Mouse (Mus musculus) kidney, embryonic 16.5 days (tissue): ENCODE data around the gene Unc13b. TPM values are rescaled to one million over a fixed set of nuclear protein-coding genes. Genes with fewer than 3 reads are reported as not detected.

Experiments
- ATAC-seq: fragments of 200-750 bp; cut with Nextera tagmentation; 2 replicates; pipeline ENCODE4 v1.8.0; 2017; ENCODE audit warnings: moderate TSS enrichment; ENCODE audit not compliant: low FRiP score, low TSS enrichment
- H3K27ac ChIP-seq: fragments of 300-500 bp; sonication (generic); 2 replicates; pipeline ENCODE4 v1.5.1; 2014; ENCODE audit warnings: low read length
- H3K27me3 ChIP-seq: fragments of 300-500 bp; sonication (generic); 2 replicates; pipeline ENCODE4 v1.6.1; 2014; ENCODE audit warnings: low read length, control low read depth, mixed read lengths; ENCODE audit not compliant: insufficient read depth
- H3K36me3 ChIP-seq: fragments of 300-500 bp; sonication (generic); 2 replicates; pipeline ENCODE4 v1.6.1; 2014; ENCODE audit warnings: low read length, control low read depth, mixed read lengths; ENCODE audit not compliant: insufficient read depth
- H3K4me1 ChIP-seq: fragments of 300-500 bp; sonication (generic); 2 replicates; pipeline ENCODE4 v1.6.1; 2014; ENCODE audit warnings: low read length, control low read depth, mixed read lengths; ENCODE audit not compliant: insufficient read depth
- H3K4me2 ChIP-seq: fragments of 300-500 bp; sonication (generic); replicated peaks from 2 replicates; pipeline ENCODE4 v1.6.1; 2014; ENCODE audit warnings: low read depth, low read length
- H3K4me3 ChIP-seq: fragments of 300-500 bp; sonication (generic); 2 replicates; pipeline ENCODE4 v1.5.1; 2014; ENCODE audit warnings: mild to moderate bottlenecking, low read length
- H3K9ac ChIP-seq: fragments of 300-500 bp; sonication (generic); replicated peaks from 2 replicates; pipeline ENCODE4 v1.6.1; 2014; ENCODE audit warnings: low read length
- H3K9me3 ChIP-seq: fragments of 300-500 bp; sonication (generic); 2 replicates; pipeline ENCODE4 v1.6.1; 2016; ENCODE audit warnings: low read length, control low read depth
- WGBS: fragments of 180-500 bp; shearing (Covaris S2); extraction: QIAGEN DNeasy Blood & Tissue Kit; methylation state at CpG from one replicate; pipeline ENCODE4 v1.1.7; 2014; 5-methylcytosine and 5-hydroxymethylcytosine counted together
- polyA plus RNA-seq: library from polyadenylated mRNA; unstranded; fragments of >200 nt; fragmentation: Nextera tagmentation; extraction: Ambion mirVana; gene quantifications from 2 replicates; pipeline ENCODE4 v1.2.1, GENCODE M21; 2015

The Unc13b gene
- polyA plus RNA-seq, result 6.8 and 8.6 TPM in 2 replicates

DNA sequence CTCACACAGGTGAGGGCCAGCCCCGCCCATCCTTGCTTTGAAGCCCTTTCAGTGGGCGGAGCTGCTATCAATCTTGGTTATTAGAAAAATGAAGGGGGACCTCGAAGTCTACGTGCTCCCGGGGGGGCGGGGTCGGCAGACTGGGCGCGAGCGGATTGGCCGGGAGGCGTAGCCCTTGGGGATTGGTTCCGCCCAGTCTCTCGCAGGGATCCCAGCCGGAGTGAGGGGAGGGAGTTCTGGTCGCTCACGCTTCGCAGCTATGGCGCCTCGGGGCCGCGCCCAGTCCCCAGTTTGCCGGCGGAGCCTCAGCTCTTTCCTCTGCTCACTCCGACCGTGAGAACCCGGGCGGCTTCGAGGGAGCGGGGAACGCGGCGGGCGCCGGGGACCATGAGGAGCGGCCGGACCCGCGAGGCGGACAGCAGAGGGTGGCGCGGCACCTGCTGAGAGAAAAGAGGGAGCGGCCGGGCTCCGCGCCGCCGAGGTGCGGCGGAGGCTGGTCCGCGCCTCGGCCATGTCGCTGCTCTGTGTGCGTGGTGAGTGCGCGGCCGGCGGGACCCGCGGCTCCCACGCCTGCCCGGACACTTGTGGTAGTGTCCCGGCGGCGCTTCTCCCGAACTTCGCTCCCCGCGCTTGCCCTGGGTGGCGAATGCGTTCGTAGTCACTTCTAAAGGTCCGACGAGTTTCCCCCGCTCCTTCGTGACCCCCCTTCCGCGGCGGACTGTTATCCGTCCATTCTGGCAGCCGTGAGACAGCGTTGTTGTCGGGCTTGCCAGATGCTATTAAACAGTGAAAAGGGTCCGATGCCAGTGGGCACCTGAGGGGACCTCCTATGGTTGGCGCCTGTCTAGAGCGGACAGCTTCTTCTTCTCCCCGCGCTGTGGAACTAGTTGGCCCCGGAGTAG is at the start of gene Unc13b:
Gene Unc13b, plus strand, starts transcription at position 201 of the 902 bp plus-strand sequence.
- Histone ChIP-seq H3K9me3 (no peaks in the 10 kb centered on the region), H3K27ac (peak within 1 kb of the TSS; percentile 68), H3K4me2 (peak within 1 kb of the TSS; percentile 90), H3K4me1 (peaks cover 16% of the 10 kb centered on the region; the same call in 1 of the 2 replicates), H3K4me3 (peak within 1 kb of the TSS; percentile 80), H3K27me3 (no peaks in the 10 kb centered on the region), H3K36me3 (no peaks in the 10 kb centered on the region), H3K9ac (peak within 1 kb of the TSS; percentile 79)
- 1% methylated on average over 90 of the region's 90 CpGs for WGBS
- ATAC-seq, result peak; percentile 96

DNA sequence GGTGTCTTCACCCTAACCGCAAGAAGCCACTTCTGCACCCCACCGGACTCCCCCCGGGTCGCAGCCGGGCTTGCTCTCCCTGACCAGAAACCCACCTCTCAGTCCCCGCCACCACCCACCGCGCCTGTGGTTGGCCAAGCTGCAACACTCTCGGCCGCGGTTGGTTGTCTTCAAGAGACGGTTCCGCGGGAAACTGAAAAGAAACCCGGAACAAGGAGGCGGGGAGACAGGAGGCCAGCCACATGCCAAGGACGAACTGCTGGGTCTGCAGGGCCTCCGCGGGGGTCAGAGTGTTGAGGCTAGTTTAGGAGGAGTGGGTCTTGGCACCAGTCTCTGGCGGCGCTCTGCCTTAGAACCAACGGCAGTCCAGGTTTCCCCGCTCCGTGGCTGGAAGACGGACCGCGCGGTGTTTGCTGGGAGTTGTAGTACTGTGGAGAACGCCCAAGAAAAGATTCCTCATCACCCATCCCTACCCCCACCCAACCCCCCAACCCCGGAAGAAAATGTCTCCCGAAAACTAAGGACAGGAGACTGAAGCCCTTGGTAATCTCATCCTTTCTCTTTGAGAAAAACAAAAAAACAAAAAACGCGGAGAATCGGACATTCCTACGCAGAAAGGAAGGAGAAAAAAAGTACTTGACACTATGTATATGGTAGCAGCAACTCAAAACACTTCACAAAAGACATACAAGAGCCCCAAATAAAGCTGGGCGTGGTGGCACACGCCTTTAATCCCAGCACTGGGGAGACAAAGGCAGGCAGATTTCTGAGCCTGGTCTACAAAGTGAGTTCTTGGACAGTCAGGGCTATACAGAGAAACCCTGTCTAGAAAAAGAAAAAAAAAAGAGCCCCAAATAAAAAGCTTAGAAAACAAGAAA is 48.4 kb upstream of the Unc13b start, which contains the start of gene Fancg:
Gene Fancg, minus strand, starts transcription at position 346 of the 878 bp plus-strand sequence.
- Histone ChIP-seq H3K4me2 (peak within 1 kb of the TSS; percentile 77), H3K27me3 (no peaks in the 10 kb centered on the region), H3K4me3 (peak within 1 kb of the TSS; percentile 89), H3K36me3 (no peaks in the 10 kb centered on the region), H3K4me1 (peaks cover 10% of the 10 kb centered on the region; the same call in 1 of the 2 replicates), H3K27ac (peak within 1 kb of the TSS; percentile 57; the same call in 1 of the 2 replicates), H3K9ac (peak within 1 kb of the TSS; percentile 70), H3K9me3 (no peaks in the 10 kb centered on the region)
- peak; percentile 87 for ATAC-seq
- under 1% methylated on average over 37 of the region's 37 CpGs for WGBS

DNA sequence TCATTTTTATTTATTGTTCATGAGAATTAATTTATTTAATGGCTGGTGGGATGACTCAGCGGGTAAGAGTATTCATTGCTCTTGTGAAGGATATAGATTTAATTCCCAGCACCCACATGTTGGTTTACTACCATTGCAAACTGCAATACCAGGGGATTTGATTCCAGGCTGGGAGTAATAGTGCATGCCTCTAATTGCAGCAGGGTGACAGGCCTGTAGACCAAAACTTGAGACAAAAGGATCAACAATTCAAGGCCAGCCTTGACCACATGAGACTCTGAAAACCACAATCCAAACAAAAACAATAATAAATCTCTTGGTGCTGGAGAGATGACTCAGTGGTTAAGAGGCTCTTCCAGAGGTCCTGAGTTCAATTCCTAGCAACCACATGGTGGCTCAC is 46.7 kb upstream of the Unc13b start:
- H3K27ac ChIP-seq, result no peak overlapping the region
- no peak overlapping the region for H3K9ac ChIP-seq
- no peak for ATAC-seq
- H3K4me1 ChIP-seq, result peaks cover 10% of the 10 kb centered on the region; the same call in 1 of the 2 replicates
- no peaks in the 10 kb centered on the region for H3K27me3 ChIP-seq
- H3K9me3 ChIP-seq, result no peaks in the 10 kb centered on the region
- H3K4me2 ChIP-seq, result no peak overlapping the region
- peaks cover 5% of the 10 kb centered on the region; the same call in 1 of the 2 replicates for H3K36me3 ChIP-seq
- H3K4me3 ChIP-seq, result no peak overlapping the region
- 86% methylated on average over 1 of the region's 1 CpGs for WGBS

- 96% methylated on average over 4 of the region's 4 CpGs for WGBS
Measured at GRCm38 (mm10) chr4:43018156-43018555, 40.6 kb upstream of the Unc13b start.

DNA sequence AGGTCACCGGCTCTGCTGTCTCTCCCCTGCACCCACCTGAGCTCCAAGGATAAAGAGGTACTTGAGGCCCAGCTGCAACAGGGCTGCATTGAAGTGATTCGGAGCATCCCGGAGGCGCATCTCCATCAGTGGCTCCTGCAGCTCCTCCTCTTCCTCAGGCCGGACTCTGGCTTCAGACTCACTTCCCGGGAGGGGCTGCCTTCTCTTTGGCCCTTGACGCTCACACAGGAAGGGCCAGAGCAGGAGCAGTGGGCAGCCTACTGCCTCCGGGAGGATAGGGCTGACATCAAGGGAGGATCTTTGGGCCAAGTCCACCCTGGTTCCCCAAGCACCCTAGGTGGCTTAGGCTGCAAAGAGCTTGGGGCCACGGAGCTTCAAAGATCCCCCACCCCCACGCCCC is 39.6 kb upstream of the Unc13b start:
- H3K4me1 ChIP-seq, result no peaks in the 10 kb centered on the region
- H3K27me3 ChIP-seq, result no peaks in the 10 kb centered on the region
- WGBS, result 91% methylated on average over 10 of the region's 10 CpGs
- no peak overlapping the region for H3K9ac ChIP-seq
- H3K27ac ChIP-seq, result no peak overlapping the region
- ATAC-seq, result no peak
- no peak overlapping the region for H3K4me3 ChIP-seq
- H3K9me3 ChIP-seq, result no peaks in the 10 kb centered on the region
- no peak overlapping the region for H3K4me2 ChIP-seq
- H3K36me3 ChIP-seq, result peaks cover 61% of the 10 kb centered on the region

More at GRCm38 (mm10) chr4:43018156-43018555, 40.6 kb upstream of the Unc13b start:
- no peak overlapping the region for H3K27ac ChIP-seq
- H3K4me1 ChIP-seq, result no peaks in the 10 kb centered on the region
- no peak overlapping the region for H3K4me2 ChIP-seq
- peaks cover 59% of the 10 kb centered on the region for H3K36me3 ChIP-seq
- no peaks in the 10 kb centered on the region for H3K9me3 ChIP-seq
- H3K9ac ChIP-seq, result no peak overlapping the region
- no peak overlapping the region for H3K4me3 ChIP-seq
- no peak for ATAC-seq
- H3K27me3 ChIP-seq, result no peaks in the 10 kb centered on the region

DNA sequence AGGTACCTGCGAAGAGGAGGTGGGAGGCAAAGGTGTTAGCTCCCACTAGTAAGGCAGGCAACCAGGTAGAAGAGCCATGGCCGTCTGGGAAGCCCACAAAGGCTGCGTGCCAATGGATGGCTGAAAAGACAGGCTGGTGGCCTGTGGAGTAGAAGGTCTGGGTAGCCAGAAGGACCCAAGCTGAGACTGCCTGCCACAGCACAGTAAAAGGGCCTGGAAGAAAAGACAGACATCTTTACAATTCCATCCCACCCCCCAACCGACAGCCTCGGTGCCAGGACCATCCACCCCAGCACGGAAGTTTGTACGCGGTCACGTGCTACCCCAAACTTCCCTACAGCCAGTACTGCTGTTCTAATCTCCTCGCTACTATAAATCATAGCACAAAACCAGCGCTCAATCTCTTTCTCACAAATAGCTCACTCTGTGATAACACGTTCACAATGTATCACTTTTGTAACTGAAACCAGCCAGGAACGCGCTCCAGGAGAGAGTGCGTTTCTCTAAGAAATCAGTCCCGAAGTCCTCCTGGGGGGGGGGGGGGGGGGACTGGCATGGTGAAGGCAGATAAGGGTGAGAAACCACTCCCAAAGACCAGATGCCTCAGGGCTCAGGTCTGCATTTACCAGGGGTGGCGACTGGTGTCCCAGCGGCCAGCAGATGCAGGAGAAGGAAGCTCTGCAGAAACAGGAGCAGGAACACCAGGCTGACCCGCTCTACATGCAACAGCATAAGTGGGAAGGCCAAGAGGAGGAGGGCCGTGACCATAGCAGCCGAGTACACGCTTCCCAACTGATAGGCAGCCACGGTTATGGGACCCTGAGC is 38.9 kb upstream of the Unc13b start:
- WGBS, result 91% methylated on average over 23 of the region's 23 CpGs
- peaks cover 61% of the 10 kb centered on the region for H3K36me3 ChIP-seq
- H3K9ac ChIP-seq, result no peak overlapping the region

DNA sequence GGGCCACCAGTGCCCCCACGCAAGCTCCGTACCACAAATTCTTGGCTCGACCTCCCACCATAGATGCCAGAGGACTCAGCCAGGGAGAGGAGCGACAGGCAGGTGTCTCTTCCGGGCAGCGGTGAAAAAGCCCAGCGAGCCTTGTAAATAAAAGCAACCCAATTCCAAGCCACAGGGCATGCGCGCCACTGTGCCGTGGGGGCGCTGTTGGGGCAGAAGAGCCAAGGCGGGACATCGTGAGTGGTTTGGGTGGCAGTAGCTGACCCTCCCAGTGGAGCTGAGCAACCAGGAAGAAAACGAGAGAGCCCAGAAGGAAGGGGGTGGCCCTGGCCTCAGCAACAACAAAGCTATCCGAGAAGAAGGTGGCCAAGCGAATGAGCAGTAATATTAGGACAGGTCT is 37.9 kb upstream of the Unc13b start:
- peaks cover 61% of the 10 kb centered on the region for H3K36me3 ChIP-seq
- WGBS, result 87% methylated on average over 16 of the region's 16 CpGs

More for the DNA sequence above, 38.9 kb upstream of the Unc13b start:
- Histone ChIP-seq H3K4me3 (no peak overlapping the region), H3K9me3 (no peaks in the 10 kb centered on the region), H3K4me1 (peaks cover 7% of the 10 kb centered on the region), H3K27me3 (no peaks in the 10 kb centered on the region), H3K4me2 (no peak overlapping the region), H3K27ac (no peak overlapping the region)
- ATAC-seq, result no peak

DNA sequence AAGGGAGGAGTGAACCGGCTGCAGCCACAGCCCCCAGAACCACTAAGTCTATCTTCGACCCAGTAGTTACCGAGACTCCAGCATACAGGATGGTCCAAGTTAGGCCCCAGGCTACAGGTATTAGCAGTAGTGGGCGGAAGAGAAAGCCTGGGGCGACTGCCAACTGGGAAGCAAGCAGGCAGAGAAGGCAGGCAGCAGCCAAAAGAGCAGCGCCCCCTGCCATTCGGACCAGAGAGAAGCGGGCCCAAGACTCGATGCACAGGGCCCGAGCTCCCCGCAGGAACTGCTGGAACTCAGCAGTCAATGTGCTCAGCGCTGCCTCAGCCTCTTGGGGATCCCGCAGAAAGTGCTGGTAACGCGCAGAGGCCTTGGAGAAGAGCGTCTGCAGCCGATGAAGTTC is 37.4 kb upstream of the Unc13b start:
- Histone ChIP-seq H3K27ac (no peak overlapping the region), H3K4me3 (no peak overlapping the region), H3K36me3 (peaks cover 61% of the 10 kb centered on the region), H3K27me3 (no peaks in the 10 kb centered on the region), H3K9me3 (no peaks in the 10 kb centered on the region), H3K9ac (no peak overlapping the region), H3K4me2 (no peak overlapping the region), H3K4me1 (peaks cover 11% of the 10 kb centered on the region)
- no peak for ATAC-seq
- 80% methylated on average over 17 of the region's 17 CpGs for WGBS

More for the DNA sequence above, 37.9 kb upstream of the Unc13b start:
- ATAC-seq, result no peak
- H3K27ac ChIP-seq, result no peak overlapping the region
- H3K9me3 ChIP-seq, result no peaks in the 10 kb centered on the region
- H3K9ac ChIP-seq, result no peak overlapping the region
- no peaks in the 10 kb centered on the region for H3K27me3 ChIP-seq
- H3K4me2 ChIP-seq, result no peak overlapping the region
- no peak overlapping the region for H3K4me3 ChIP-seq
- H3K4me1 ChIP-seq, result peaks cover 11% of the 10 kb centered on the region

DNA sequence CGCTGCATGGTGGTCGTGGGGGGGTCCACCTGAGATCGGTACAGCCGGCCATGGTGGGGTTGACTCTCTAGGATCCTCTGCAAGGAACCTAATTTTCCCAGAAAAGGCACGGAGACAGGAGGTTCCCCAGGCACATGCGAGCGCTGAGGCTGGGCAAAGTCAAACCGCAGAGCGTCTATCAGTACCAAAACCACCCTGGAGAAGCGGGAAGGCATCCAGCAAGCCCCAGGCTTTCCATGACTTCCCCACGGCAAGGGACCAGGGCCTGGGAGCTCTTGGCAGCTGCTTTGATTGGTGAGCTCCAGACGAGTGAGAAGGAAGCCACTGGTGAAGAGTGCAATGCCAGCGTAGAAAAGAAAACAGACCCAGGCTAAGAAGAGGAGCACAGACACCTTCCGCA is 34.1 kb upstream of the Unc13b start:
- H3K27me3 ChIP-seq, result no peaks in the 10 kb centered on the region
- no peak for ATAC-seq
- no peaks in the 10 kb centered on the region for H3K9me3 ChIP-seq
- H3K4me2 ChIP-seq, result peak overlapping the region; percentile 87
- peak overlapping the region; percentile 74 for H3K9ac ChIP-seq
- peaks cover 63% of the 10 kb centered on the region for H3K36me3 ChIP-seq
- H3K4me3 ChIP-seq, result peak overlapping the region; percentile 59
- H3K27ac ChIP-seq, result peak overlapping the region; percentile 94; the same call in 1 of the 2 replicates
- H3K4me1 ChIP-seq, result peaks cover 11% of the 10 kb centered on the region
- WGBS, result 75% methylated on average over 14 of the region's 14 CpGs
